Mouse (Mus musculus) midbrain, embryonic 16.5 days (tissue): ENCODE measurements at regions not wholly inside any gene's neighbourhood (a gene's known extent, or its start where the extent isn't known, plus 50 kb on each side); places are given as distances from the start of the nearest gene placed in this dataset.
"Not testable (repeated sequence)": the region's sequence is repeated elsewhere in the genome, so short reads cannot be mapped to it uniquely, and the experiment has no call there.

Experiments
- ATAC-seq: fragments of 200-750 bp; cut with Nextera tagmentation; 2 replicates; pipeline ENCODE4 v1.8.0; 2017; ENCODE audit warnings: moderate TSS enrichment
- H3K27ac ChIP-seq: fragments of 300-500 bp; sonication (generic); 2 replicates; pipeline ENCODE4 v1.5.1; 2014; ENCODE audit warnings: mild to moderate bottlenecking, low read length, mixed read lengths
- H3K27me3 ChIP-seq: fragments of 300-500 bp; sonication (generic); 2 replicates; pipeline ENCODE4 v1.6.1; 2014; ENCODE audit warnings: low read depth, low read length, mixed read lengths; ENCODE audit not compliant: control insufficient read depth, insufficient read depth
- H3K36me3 ChIP-seq: fragments of 300-500 bp; sonication (generic); 2 replicates; pipeline ENCODE4 v1.6.1; 2014; ENCODE audit warnings: mild to moderate bottlenecking, low read length, moderate library complexity, mixed read lengths; ENCODE audit not compliant: control insufficient read depth, insufficient read depth
- H3K4me1 ChIP-seq: fragments of 300-500 bp; sonication (generic); 2 replicates; pipeline ENCODE4 v1.6.1; 2014; ENCODE audit warnings: mild to moderate bottlenecking, low read length, mixed read lengths; ENCODE audit not compliant: control insufficient read depth, insufficient read depth
- H3K4me2 ChIP-seq: fragments of 300-500 bp; sonication (generic); 2 replicates; pipeline ENCODE4 v1.6.1; 2014; ENCODE audit warnings: mild to moderate bottlenecking, low read length, mixed read lengths
- H3K4me3 ChIP-seq: fragments of 300-500 bp; sonication (generic); 2 replicates; pipeline ENCODE4 v1.5.1; 2014; ENCODE audit warnings: low read depth, mild to moderate bottlenecking, low read length, moderate library complexity, mixed read lengths
- H3K9ac ChIP-seq: fragments of 300-500 bp; sonication (generic); 2 replicates; pipeline ENCODE4 v1.6.1; 2014; ENCODE audit warnings: low read depth, low read length, mixed read lengths
- H3K9me3 ChIP-seq: fragments of 300-500 bp; sonication (generic); replicated peaks from 2 replicates; pipeline ENCODE4 v1.6.1; 2014; ENCODE audit warnings: mild to moderate bottlenecking, low read length, mixed read lengths; ENCODE audit not compliant: control insufficient read depth, poor library complexity, severe bottlenecking
- whole genome bisulfite sequencing: fragments of 180-500 bp; shearing (Covaris S2); extraction: QIAGEN DNeasy Blood & Tissue Kit; methylation state at CpG from one replicate; pipeline ENCODE4 v1.1.7; 2014; 5-methylcytosine and 5-hydroxymethylcytosine counted together

DNA sequence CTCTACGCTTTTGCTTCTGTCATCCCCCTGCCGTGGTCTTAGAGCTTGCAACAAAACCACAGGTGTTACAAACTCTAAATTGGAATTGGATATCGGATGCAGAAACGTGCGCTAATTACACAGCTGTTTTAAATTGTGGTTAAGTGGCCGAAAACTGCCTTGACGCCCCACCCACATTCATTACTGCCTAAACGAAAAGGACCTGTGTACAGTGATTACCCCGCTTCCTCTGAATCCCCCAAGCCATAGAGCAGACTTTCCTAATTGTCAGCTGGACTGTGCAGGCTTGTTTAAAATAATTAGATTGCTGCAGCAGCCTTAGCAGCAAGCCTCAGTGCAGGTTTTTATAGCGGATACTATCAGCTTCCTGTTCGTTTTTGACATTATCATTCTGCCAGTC lies 94.7 kb downstream of the Cxxc4 start:
- H3K4me3 ChIP-seq = peak overlapping the region; percentile 29
- H3K27me3 ChIP-seq = no peaks in the 10 kb centered on the region
- H3K36me3 ChIP-seq = no peaks in the 10 kb centered on the region
- peak overlapping the region; percentile 52 for H3K4me2 ChIP-seq
- H3K9me3 ChIP-seq = peaks cover 3% of the 10 kb centered on the region; the same call in 1 of the 2 replicates
- 31% methylated on average over 11 of the region's 11 CpGs for WGBS
- peak overlapping the region; percentile 22 for H3K9ac ChIP-seq
- peak; percentile 83 for ATAC-seq
- peaks cover 4% of the 10 kb centered on the region; the same call in 1 of the 2 replicates for H3K4me1 ChIP-seq
- peak overlapping the region; percentile 40 for H3K27ac ChIP-seq

- Histone ChIP-seq H3K9me3 (peaks cover 3% of the 10 kb centered on the region; the same call in 1 of the 2 replicates), H3K27ac (peak overlapping the region; percentile 40), H3K36me3 (no peaks in the 10 kb centered on the region), H3K9ac (peak overlapping the region; percentile 22; the same call in 1 of the 2 replicates), H3K27me3 (no peaks in the 10 kb centered on the region), H3K4me1 (peaks cover 4% of the 10 kb centered on the region; the same call in 1 of the 2 replicates), H3K4me2 (peak overlapping the region; percentile 52), H3K4me3 (peak overlapping the region; percentile 29)
- 26% methylated on average over 16 of the region's 16 CpGs for WGBS
- ATAC-seq = peak; percentile 95
These were observed 95.3 kb downstream of the Cxxc4 start for GRCm38 (mm10) chr3:134331499-134332153.

DNA sequence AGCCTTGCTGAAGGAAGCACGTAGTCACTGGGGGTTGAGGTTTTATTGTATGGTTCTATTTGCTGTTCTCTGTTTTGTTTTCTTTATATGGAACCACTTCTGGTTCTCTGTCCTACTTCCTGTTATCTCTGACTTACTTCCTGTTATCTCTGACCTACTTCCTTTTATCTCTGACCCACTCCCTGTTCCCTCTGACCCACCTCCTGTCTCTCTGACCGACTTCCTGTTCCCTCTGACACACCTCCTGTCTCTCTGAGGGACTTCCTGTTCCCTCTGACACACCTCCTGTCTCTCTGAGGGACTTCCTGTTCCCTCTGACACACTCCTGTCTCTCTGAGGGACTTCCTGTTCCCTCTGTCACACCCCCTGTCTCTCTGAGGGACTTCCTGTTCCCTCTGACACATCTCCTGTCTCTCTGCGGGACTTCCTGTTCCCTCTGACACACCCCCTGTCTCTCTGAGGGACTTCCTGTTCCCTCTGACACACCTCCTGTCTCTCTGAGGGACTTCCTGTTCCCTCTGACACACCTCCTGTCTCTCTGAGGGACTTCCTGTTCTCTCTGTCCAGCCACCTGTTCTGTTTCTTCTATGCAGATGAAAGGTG lies 102.9 kb downstream of the Cxxc4 start:
- WGBS = 90% methylated on average over 3 of the region's 3 CpGs
- not testable (repeated sequence) for H3K9me3 ChIP-seq, H3K36me3 ChIP-seq, H3K4me2 ChIP-seq, H3K4me3 ChIP-seq, H3K27me3 ChIP-seq, ATAC-seq, H3K4me1 ChIP-seq, H3K27ac ChIP-seq, H3K9ac ChIP-seq

DNA sequence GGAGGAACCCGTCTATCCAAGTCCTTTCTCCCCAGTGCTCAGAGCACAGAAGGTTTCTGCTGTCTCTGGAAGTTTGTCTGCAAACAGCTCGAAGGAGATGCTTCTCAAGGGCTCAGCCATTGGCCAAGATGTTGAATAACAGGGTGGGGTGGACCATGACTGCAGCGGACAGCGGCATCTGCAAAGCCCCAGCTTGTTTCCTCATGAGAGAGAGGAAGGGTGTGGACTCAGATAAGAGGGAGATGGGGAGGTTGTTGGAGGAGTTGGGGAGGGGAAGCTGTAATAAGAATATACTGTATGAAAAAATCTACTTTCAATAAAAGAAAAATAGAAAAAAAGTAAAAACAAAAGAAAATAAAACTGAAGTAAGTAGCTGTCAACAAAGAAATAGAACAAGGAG lies 129.7 kb downstream of the Cxxc4 start:
- H3K27ac ChIP-seq = no peak overlapping the region
- no peaks in the 10 kb centered on the region for H3K9me3 ChIP-seq
- no peak for ATAC-seq
- H3K27me3 ChIP-seq = no peaks in the 10 kb centered on the region
- 90% methylated on average over 4 of the region's 4 CpGs for WGBS
- no peak overlapping the region for H3K4me3 ChIP-seq
- H3K36me3 ChIP-seq = no peaks in the 10 kb centered on the region
- H3K4me1 ChIP-seq = no peaks in the 10 kb centered on the region
- H3K9ac ChIP-seq = no peak overlapping the region
- H3K4me2 ChIP-seq = no peak overlapping the region

GRCm38 (mm10) chr3:134366761-134367160 lies 130.5 kb downstream of the Cxxc4 start:
- H3K27ac ChIP-seq = no peak overlapping the region
- no peak overlapping the region for H3K4me2 ChIP-seq
- H3K4me3 ChIP-seq = no peak overlapping the region
- H3K9me3 ChIP-seq = no peaks in the 10 kb centered on the region
- no peak overlapping the region for H3K9ac ChIP-seq
- no peak for ATAC-seq
- 92% methylated on average over 3 of the region's 3 CpGs for WGBS
- no peaks in the 10 kb centered on the region for H3K27me3 ChIP-seq
- H3K4me1 ChIP-seq = no peaks in the 10 kb centered on the region
- no peaks in the 10 kb centered on the region for H3K36me3 ChIP-seq

- no peak for ATAC-seq
- Histone ChIP-seq H3K4me1 (no peaks in the 10 kb centered on the region), H3K4me3 (no peak overlapping the region), H3K27me3 (no peaks in the 10 kb centered on the region), H3K36me3 (no peaks in the 10 kb centered on the region), H3K27ac (no peak overlapping the region; the same call in 1 of the 2 replicates), H3K9me3 (no peaks in the 10 kb centered on the region), H3K9ac (no peak overlapping the region), H3K4me2 (no peak overlapping the region)
These were observed 132.3 kb downstream of the Cxxc4 start for GRCm38 (mm10) chr3:134368591-134368990.

- H3K9ac ChIP-seq = no peak overlapping the region
- H3K4me2 ChIP-seq = no peak overlapping the region
- ATAC-seq = 0 out of 2 replicates have a peak, but pooled peaks have one; percentile 45
- WGBS = 47% methylated on average over 4 of the region's 4 CpGs
- H3K36me3 ChIP-seq = no peaks in the 10 kb centered on the region
- H3K9me3 ChIP-seq = no peaks in the 10 kb centered on the region
- no peak overlapping the region for H3K4me3 ChIP-seq
- no peaks in the 10 kb centered on the region for H3K27me3 ChIP-seq
- no peak overlapping the region; the same call in 1 of the 2 replicates for H3K27ac ChIP-seq
- H3K4me1 ChIP-seq = no peaks in the 10 kb centered on the region
These were observed 132.8 kb downstream of the Cxxc4 start for GRCm38 (mm10) chr3:134369126-134369525.

DNA sequence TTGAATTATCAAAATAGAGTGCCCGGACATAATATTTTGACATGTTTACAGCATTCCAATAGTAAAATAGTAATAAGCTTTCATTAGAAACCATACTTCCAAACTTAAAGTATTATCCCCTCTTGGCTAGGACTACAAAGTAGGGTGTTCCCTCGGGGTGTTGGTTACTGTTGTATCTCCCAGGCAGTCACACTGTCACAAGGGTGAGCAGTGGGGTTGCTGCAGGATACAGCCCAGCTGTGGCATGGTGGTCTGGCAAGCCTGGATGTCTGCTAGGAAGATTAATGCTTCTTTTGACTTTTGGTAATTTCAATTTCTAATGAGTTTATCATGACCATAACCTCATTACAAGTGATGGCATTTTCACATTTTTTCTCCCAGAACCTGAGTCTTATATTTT lies 143.3 kb downstream of the Cxxc4 start:
- no peak for ATAC-seq
- WGBS = 71% methylated on average over 2 of the region's 2 CpGs
- H3K9me3 ChIP-seq = no peaks in the 10 kb centered on the region

More for the DNA sequence above, 143.3 kb downstream of the Cxxc4 start:
- Histone ChIP-seq H3K9ac (no peak overlapping the region), H3K36me3 (no peaks in the 10 kb centered on the region), H3K4me1 (no peaks in the 10 kb centered on the region), H3K27me3 (no peaks in the 10 kb centered on the region), H3K27ac (no peak overlapping the region), H3K4me2 (no peak overlapping the region), H3K4me3 (no peak overlapping the region)
